Mouse (Mus musculus): Measurements from ENCODE around the gene Neu3.
A peak's percentile ranks its signal among the peaks of the same experiment; 100 is the strongest.
"Not testable (repeated sequence)": the region's sequence is repeated elsewhere in the genome, so short reads cannot be mapped to it uniquely, and the experiment has no call there.

Gene Neu3

GRCm38 (mm10) chr7:99834314-99834853, 6.2 kb upstream of the Neu3 start:
- no peak for DNase-seq (ENCODE audit: low spot score)

DNA sequence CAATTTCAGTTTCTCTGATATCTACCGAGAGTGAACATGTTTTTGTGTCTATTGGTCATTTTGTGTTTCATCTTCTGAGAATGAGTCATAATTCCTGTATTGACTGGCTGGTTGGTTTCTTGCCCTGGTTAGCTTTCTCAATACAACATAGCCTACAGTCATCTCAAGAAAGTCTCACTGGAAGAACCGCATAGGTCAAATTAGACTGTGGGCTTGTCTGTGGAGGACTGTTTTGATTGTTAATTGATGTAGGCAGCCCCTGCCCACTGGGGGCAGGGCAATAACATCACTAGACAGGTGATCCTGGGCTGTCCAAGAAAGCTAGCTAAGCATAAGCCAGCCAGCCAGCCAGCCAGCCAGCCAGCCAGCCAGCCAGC, 5.6 kb upstream of the Neu3 start:
- DNase-seq (ENCODE audit: low spot score), result no peak

DNA sequence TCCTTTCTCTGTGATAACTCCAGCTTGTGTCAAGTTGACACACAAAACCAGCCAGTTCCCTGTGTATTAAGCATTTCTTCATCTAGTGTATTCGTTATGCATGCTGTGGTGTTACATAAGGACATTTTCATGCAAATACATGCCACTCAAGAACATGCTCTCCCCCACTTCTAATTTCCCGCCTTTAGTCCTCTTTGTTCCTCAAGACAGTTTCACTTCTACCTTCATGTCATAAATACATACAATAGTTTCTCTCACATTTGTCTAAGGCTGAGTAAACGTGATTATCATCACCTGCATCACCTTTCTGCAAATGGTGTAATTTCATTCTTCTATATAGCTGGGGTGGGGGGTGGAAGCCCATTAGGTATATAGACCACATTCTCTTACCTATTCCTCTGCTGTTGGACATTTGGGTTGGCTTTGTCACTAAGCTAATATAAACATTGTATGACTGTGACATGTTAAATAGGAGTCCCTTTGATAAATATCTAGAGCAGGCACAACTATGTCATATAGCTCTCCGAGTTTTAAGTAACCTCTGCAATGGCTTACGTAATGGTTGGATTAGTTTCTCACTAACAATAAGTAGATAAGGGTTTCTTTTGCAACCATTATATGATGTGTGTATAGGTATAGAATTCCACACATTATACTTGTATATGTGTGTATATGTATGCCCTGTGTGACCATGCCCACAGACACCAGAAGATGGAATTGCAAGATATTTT, 5.1 kb upstream of the Neu3 start:
- DNase-seq (ENCODE audit: low spot score), result no peak

GRCm38 (mm10) chr7:99826096-99826495, 2.1 kb downstream of the Neu3 start:
- DNase-seq (ENCODE audit: low spot score), result no peak

GRCm38 (mm10) chr7:99825511-99825910, 2.7 kb downstream of the Neu3 start:
- DNase-seq (ENCODE audit: low spot score), result no peak

- DNase-seq (ENCODE audit: low spot score), result no peak
Measured at GRCm38 (mm10) chr7:99824649-99825483, 3.4 kb downstream of the Neu3 start.

DNA sequence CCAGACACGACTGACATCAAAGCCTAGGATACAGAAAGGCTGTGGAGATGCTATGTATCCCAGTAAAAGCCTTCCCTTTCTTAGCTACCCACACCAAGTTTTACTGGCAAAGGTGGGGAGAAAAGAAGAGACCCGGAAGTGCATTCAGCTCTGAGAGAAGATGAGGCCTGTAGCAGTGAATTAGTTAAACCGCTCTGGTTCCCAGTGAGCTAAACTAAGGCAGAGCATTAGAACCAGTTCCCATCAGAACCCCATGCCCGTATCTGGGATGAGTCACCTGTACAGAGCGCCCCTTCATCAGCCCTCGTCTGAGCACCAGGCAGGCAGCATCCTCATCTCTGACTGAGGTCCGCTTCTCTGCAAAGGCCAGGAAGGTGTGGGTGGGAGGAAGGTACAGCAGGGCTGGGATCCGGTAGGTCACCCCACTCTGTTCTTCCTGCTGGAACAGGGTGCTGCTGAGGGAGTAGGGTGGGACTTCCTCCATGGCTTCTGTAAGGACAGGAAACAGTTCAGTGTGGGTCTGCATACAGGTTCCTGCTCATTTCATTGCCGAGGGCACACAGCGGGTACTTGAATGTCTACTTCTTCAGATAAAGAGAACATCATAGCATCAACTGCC, 5.1 kb downstream of the Neu3 start:
- DNase-seq (ENCODE audit: low spot score), result no peak

- DNase-seq (ENCODE audit: low spot score), result no peak
Measured at GRCm38 (mm10) chr7:99822426-99822825, 5.8 kb downstream of the Neu3 start.

- DNase-seq (ENCODE audit: low spot score), result no peak
Measured at GRCm38 (mm10) chr7:99821953-99822352, 6.3 kb downstream of the Neu3 start.

DNA sequence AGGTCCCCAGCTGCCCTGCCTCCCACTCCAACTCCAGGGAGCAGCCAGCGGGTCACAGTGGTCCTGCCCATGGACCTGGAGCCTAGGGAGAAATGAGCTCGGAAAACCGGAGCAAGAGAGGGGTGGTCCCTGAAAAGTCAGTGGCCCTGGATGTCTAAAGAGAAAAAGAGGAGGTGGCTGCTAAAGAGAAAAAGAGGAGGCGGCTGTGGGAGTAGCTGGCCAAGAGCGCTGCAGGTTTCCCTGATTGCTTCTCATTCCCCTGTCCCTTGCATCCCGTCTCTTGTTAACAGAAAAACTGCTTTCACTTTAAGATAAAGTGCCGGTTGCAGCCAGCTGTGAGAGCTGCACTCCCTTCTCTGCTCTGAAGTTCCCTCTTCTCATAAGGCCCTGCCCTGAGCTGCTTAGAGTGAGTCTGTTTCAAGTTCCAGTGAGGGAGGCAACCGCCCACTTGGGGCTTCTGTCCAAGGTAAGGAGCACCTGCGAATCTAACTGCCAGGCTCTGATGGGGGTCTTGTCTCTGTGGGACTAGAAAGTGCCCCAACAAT, 10.0 kb downstream of the Neu3 start:
- not testable (repeated sequence) for DNase-seq (ENCODE audit: low spot score)

DNA sequence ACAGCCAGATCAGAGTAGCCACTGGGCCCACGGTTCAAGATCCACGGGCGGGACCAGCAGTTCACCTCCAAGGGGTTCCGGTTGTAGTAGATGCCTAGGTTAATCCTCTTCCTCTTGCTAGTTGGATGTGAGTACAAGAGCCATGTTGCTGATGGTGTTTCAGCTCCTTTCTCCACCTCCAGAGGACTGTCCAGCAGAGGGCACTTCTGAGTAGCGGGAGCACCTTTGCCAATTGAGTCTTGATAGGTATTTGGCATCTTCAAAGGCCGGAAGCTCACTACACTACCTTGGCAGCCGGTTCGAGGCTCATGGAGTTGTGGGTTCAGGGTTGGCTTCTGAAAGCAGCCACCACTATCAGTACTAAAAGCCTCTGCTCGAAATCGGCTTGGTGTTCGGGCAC, 14.8 kb downstream of the Neu3 start:
- DNase-seq (ENCODE audit: low spot score), result peak; percentile 29

DNA sequence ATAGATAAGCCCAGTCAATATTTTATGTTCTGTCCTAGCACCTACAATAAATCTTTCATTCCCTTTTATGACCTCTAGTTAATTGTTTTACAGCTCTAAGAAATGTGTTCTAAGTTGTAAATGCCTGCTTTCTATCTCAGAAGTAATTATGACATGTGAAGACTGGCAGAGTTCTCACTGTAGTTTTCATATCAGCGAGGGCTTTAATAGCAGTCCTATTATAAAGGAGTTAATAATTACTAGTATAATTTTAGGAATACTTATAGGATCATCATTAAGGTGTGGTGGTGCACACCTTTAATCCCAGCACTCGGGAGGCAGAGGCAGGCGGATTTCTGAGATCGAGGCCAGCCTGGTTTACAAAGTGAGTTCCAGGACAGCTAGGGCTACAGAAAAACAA, 16.6 kb downstream of the Neu3 start:
- no peak for DNase-seq (ENCODE audit: low spot score)

GRCm38 (mm10) chr7:99810814-99811213, 17.4 kb downstream of the Neu3 start:
- DNase-seq (ENCODE audit: low spot score), result no peak

- DNase-seq (ENCODE audit: low spot score), result not testable (repeated sequence)
Measured at GRCm38 (mm10) chr7:99807043-99807442, 21.2 kb downstream of the Neu3 start.

DNA sequence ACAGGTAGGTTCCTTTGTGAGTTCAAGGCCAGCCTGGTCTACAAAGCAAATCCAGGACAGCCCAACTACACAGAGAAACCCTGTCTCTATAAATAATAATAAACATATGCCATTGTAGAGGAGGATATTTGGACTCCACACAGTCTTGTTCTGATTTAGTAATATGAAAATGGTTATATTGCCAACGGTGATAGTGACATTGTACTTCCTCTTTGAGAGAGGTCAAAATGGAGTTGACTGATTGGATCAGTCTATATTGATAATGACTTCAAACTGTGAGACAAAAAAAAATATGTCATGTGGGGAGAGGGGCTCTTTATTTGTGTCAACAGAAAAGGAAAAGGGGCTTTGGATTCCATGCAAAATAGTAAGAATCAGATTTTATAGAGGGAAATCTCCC, 22.9 kb downstream of the Neu3 start:
- DNase-seq (ENCODE audit: low spot score), result no peak

- DNase-seq (ENCODE audit: low spot score), result not testable (repeated sequence)
Measured at GRCm38 (mm10) chr7:99804033-99804432, 24.2 kb downstream of the Neu3 start.

DNA sequence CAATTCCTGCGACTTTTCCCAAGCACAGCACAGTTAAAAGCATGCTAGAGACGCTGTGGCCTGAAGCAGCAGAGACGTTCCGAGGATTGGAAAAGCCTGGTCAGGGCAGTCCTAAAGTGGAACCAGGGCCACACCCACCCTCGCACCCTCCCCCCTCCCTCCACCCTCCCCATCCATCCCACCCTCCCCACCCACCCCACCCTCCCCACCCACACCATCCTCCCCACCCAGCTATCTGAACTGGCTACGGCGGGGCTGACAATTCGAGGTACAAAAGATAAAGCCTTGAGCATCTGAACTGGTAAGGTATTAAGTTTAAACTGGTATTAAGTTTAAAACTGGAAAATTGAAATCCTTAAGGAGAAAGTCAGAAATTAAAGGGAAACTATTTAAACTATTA, 24.7 kb downstream of the Neu3 start:
- DNase-seq (ENCODE audit: low spot score), result no peak

- DNase-seq (ENCODE audit: low spot score), result no peak
Measured at GRCm38 (mm10) chr7:99799118-99799517, 29.1 kb downstream of the Neu3 start.

- peak; percentile 93 for DNase-seq (ENCODE audit: low spot score)
Measured at GRCm38 (mm10) chr7:99797911-99798647, 30.1 kb downstream of the Neu3 start.

- no peak for DNase-seq (ENCODE audit: low spot score)
Measured at GRCm38 (mm10) chr7:99797261-99797660, 31.0 kb downstream of the Neu3 start.

DNA sequence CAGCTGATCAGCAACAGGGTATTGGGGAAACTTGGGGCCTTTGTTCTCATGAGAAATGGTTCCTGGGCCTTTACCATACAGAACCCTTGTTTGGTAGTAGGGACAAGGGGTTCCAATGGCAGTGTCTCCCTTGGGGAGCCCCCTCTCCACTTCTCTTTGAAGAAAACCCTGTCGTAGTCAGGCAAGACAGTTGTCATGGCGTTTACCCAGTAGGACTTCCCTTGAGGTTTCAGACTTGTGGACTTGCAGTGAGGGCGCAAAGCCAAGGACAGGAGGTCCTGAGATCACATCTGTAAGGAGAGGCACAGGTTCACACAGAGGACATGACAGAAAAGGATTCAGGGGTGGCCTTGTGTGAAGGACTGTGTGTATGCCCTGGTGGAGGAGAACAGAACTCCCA, 31.7 kb downstream of the Neu3 start:
- no peak for DNase-seq (ENCODE audit: low spot score)

All from embryo, embryonic 10.5 days (tissue).